Mouse (Mus musculus) heart, adult 18-20 months (tissue): ENCODE measurements around the gene Mrps7. TPM values are rescaled to one million over a fixed set of nuclear protein-coding genes. Genes with fewer than 3 reads are reported as not detected.
A peak's percentile ranks its signal among the peaks of the same experiment; 100 is the strongest.

ENCODE experiments used
- DNase-seq, 2 experiments: peaks; one replicate each; pipeline ENCODE4 v3.0.0; 2021 to 2022; ENCODE audit warnings: mixed read lengths in 1 of 2
- total RNA-seq, 2 experiments: library from RNA; stranded (reverse); gene quantifications; 2 replicates each; pipeline ENCODE4 v1.2.3; 2021

The Mrps7 gene
- total RNA-seq, 2 experiments from 2014 or later, result 81.0 to 83.5 TPM

DNA sequence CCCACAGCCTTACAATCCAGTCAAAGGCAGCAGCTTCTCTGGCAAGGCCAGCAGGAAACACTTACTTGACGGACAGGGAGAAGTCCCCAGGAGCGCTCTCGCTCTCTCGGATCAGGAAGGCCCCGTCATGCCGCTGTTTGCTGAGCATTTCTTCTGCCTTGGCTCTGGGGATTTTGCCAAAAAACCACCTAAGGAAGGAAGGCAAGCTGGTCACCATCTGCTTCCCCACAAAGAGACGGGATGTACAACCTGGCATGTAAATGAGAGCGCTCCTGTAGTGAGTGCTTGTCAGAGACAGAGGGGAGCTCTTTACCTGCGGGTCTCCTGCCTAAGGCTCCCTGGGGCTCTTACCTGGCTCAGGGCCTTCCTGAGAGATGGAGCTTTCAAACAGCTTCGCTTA is 46.0 kb downstream of the Mrps7 start:
- no peak for DNase-seq

DNA sequence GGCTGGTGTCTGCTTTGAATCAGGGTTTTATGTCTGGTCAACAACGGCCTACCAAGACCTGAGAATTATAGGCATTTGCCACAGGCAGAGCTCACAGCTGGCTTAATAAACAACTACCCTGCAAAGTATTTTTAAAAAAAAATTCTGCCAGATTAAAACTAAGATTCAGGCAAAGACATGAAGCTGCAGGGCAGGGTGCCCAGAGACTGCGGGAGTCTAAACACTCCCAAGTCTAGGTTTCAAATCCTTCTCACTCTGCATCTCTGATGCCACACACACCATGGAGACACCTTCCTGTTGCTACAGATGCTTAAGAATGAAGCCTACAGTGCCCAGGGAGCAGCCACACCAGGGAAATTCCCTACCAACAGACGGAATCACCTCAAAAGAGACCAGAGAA is 48.0 kb downstream of the Mrps7 start:
- DNase-seq, result no peak

DNA sequence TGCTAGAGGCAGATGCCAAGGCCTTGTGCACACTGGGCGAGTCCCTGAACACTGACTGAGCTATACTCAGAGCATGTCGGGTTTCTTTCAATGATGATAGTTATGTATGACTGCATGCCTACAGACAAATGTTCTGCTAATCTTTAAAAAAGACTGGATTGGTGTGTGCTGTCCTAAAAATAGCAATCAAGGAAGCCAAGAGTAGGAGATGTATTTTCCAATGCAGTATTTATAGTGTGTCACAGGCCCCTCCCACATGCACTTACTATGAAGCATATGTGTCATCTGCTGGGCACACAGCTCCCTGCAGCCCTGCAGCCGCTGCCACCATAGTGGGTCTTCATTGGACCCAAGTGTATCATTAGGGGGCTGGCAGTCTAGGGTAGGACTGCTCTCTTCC is 49.5 kb downstream of the Mrps7 start:
- DNase-seq, result peak in 1 of 2 experiments; percentile 37

DNA sequence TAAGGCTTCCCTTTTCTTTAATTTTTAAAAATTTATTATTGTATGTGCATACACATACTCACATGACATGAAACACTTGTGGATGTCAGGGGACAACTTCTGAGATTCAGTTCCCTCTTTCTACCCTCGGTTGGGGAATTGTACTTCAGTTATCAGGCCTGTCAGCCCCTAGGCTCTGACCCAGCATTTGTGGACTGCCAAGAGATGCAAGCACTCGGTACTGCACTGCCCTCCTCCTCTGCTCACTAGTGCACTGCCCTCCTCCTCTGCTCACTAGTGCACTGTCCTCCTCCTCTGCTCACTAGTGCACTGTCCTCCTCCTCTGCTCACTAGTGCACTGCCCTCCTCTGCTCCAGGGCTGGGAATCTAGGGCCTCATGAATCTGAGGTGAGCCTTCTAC is 50.4 kb downstream of the Mrps7 start:
- DNase-seq, result no peak

Other genes with a start within 250 kb of the Mrps7 start
- gene Hid1, start 236.2 kb upstream of the Mrps7 start, total RNA-seq, result 1 to 10 TPM; 2.4 to 3.6 TPM
- gene Cdr2l, start 222.0 kb upstream of the Mrps7 start, total RNA-seq, result 1 to 10 TPM; 4.4 to 4.5 TPM
- 100 to 1,000 TPM; 140 to 166 TPM for gene Mrpl58, start 200.2 kb upstream of the Mrps7 start, total RNA-seq
- gene Atp5h, start 184.0 kb upstream of the Mrps7 start, total RNA-seq, result 1,000 to 10,000 TPM; 2,170 to 2,492 TPM
- 10 to 100 TPM; 30.1 to 31.0 TPM for gene Kctd2, start 183.8 kb upstream of the Mrps7 start, total RNA-seq
- gene Trim80, start 163.4 kb upstream of the Mrps7 start, total RNA-seq, result not detected
- gene Slc16a5, start 141.5 kb upstream of the Mrps7 start, total RNA-seq, result under 1 TPM in 1 of 2 experiments, not detected in 1; 0.36 TPM
- gene Armc7, start 128.3 kb upstream of the Mrps7 start, total RNA-seq, result 1 to 10 TPM; 1.8 to 1.9 TPM
- 10 to 100 TPM; 11.5 to 16.6 TPM for gene Nt5c, start 112.1 kb upstream of the Mrps7 start, total RNA-seq
- gene Jpt1, start 89.5 kb upstream of the Mrps7 start, total RNA-seq, result 100 to 1,000 TPM; 114 to 148 TPM
- 100 to 1,000 TPM; 160 to 170 TPM for gene Sumo2, start 67.6 kb upstream of the Mrps7 start, total RNA-seq
- gene Nup85, start 39.5 kb upstream of the Mrps7 start, total RNA-seq, result 10 to 100 TPM; 18.3 to 20.0 TPM
- gene Gga3, start 126 bp downstream of the Mrps7 start, total RNA-seq, result 10 to 100 TPM; 16.1 to 19.0 TPM
- 10 to 100 TPM; 51.1 to 54.2 TPM for gene Mif4gd, start 9.0 kb downstream of the Mrps7 start, total RNA-seq
- gene Slc25a19, start 24.4 kb downstream of the Mrps7 start, total RNA-seq, result 10 to 100 TPM; 35.3 to 38.3 TPM
- gene Grb2, start 104.7 kb downstream of the Mrps7 start, total RNA-seq, result 100 to 1,000 TPM in 1 of 2 experiments, 10 to 100 TPM in 1; 98.4 to 111 TPM
- gene Tmem94, start 161.5 kb downstream of the Mrps7 start, total RNA-seq, result 100 to 1,000 TPM in 1 of 2 experiments, 10 to 100 TPM in 1; 96.6 to 104 TPM
- gene Caskin2, start 209.7 kb downstream of the Mrps7 start, total RNA-seq, result 10 to 100 TPM; 39.2 to 42.9 TPM
- 1 to 10 TPM; 7.1 to 8.5 TPM for gene Tsen54, start 210.8 kb downstream of the Mrps7 start, total RNA-seq
- gene Llgl2, start 220.1 kb downstream of the Mrps7 start, total RNA-seq, result 10 to 100 TPM; 17.5 to 18.2 TPM